Mouse (Mus musculus) spleen, adult 2 months (tissue): ENCODE results near the gene Smim17.

Source experiments
- CTCF ChIP-seq: fragments of 200-500 bp; IDR thresholded peaks from 2 replicates; pipeline ENCODE4 v1.5.1; 2011; ENCODE audit warnings: mild to moderate bottlenecking, inconsistent platforms; ENCODE audit not compliant: insufficient read depth, insufficient read length, insufficient replicate concordance; ENCODE audit errors: extremely low read depth
- POLR2A ChIP-seq: fragments of 200-500 bp; IDR thresholded peaks from 2 replicates; pipeline ENCODE4 v1.6.1; 2011; ENCODE audit warnings: low read depth, low read length, inconsistent platforms

DNA sequence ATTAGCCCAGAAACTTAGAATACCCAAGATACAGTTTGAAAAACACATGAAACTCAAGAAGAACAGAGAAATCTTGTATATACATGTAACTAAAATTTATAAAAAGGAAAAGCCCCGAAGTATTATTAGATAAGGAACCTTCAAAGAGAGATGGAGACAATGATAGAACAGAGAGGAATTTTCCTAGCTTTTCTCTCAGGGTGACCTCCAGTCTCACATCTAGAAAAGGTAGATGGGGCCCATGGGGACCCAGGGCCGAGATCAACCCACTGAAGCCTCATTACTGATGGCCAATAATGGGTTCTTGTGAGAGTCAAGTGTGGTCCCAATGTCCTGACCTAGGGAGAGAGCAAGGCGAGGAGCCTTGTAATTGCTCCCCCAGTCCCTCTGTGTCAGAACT, 39.9 kb downstream of the Smim17 start, which contains the start of gene Olfr1344:
- TF ChIP-seq CTCF: no peak
- no peak for TF ChIP-seq POLR2A
